Mouse (Mus musculus) cortical plate, adult 2 months (tissue): ENCODE measurements at regions not wholly inside any gene's neighbourhood (a gene's known extent, or its start where the extent isn't known, plus 50 kb on each side); places are given as distances from the start of the nearest gene placed in this dataset.
A peak's percentile ranks its signal among the peaks of the same experiment; 100 is the strongest.

Experiments
- H3K27ac ChIP-seq: fragments of 200-500 bp; 2 replicates; pipeline ENCODE4 v1.5.1; 2012; ENCODE audit warnings: low read length, control low read depth, inconsistent platforms; ENCODE audit not compliant: insufficient read depth
- H3K4me1 ChIP-seq: fragments of 200-500 bp; 2 replicates; pipeline ENCODE4 v1.6.1; 2011; ENCODE audit warnings: low read length; ENCODE audit not compliant: control insufficient read depth, insufficient read depth
- H3K4me3 ChIP-seq: fragments of 200-500 bp; 2 replicates; pipeline ENCODE4 v1.5.1; 2011; ENCODE audit warnings: mild to moderate bottlenecking, low read length, control low read depth; ENCODE audit not compliant: insufficient read depth
- CTCF ChIP-seq: fragments of 200-500 bp; IDR thresholded peaks from 2 replicates; pipeline ENCODE4 v1.5.1; 2011; ENCODE audit warnings: mild to moderate bottlenecking, control low read depth, low read length; ENCODE audit not compliant: insufficient read depth; ENCODE audit errors: extremely low read depth
- POLR2A ChIP-seq: fragments of 200-500 bp; IDR thresholded peaks from 2 replicates; pipeline ENCODE4 v1.6.1; 2011; ENCODE audit warnings: mild to moderate bottlenecking, low read length, control low read depth; ENCODE audit not compliant: insufficient read depth; ENCODE audit errors: extremely low read depth

- no peak overlapping the region for H3K4me3 ChIP-seq
- no peaks in the 10 kb centered on the region for H3K4me1 ChIP-seq
- no peak overlapping the region for H3K27ac ChIP-seq
- TF ChIP-seq POLR2A (no peak), CTCF (no peak)
Measured at GRCm38 (mm10) chr3:119904244-119904643, 120.0 kb upstream of the Ptbp2 start.

DNA sequence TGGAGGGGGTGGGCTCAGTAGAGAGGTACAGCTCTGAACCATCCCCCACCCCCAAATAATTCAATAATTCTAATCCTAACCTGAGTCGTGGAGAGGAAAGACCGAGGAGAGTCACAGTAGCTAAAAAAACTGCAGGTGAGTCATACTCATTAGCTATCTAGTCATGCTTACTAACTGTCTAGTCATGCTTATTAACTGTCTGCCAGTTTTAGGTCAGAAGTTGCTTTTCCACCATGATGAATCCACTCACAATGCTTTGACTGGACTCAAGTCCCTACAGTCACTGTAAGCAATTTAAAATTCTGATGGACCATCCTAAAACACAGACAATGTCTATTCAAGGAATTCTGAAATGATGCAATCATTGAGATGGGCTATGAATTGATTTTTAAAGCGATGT lies 110.9 kb upstream of the Ptbp2 start:
- TF ChIP-seq CTCF (no peak), POLR2A (no peak)
- H3K4me3 ChIP-seq = no peak overlapping the region
- no peak overlapping the region for H3K27ac ChIP-seq
- no peaks in the 10 kb centered on the region for H3K4me1 ChIP-seq

DNA sequence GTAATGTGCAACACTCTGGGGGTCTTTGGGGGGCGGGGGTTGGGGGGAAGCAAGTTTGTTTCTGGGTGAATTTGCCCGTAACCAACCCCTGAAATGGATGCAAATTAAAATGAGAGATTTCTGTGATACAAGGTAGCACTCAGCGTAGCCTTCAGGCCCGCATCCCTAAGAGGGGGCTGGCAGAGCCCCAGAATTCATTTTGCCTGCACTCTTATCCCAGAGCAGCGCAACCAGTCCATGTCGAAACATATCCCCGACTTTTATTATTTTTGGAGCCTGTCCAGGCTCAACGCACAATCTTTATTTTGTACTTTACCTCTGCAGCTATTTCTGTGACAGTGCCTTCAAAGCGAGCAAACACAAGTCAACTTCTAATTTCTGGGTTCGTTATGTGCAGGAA lies 109.8 kb upstream of the Ptbp2 start:
- TF ChIP-seq CTCF (no peak), POLR2A (no peak)
- H3K4me3 ChIP-seq = no peak overlapping the region
- no peak overlapping the region for H3K27ac ChIP-seq
- no peaks in the 10 kb centered on the region for H3K4me1 ChIP-seq

- TF ChIP-seq POLR2A (no peak), CTCF (no peak)
Measured at GRCm38 (mm10) chr3:119893165-119893910, 109.1 kb upstream of the Ptbp2 start.

GRCm38 (mm10) chr3:119892533-119893164 lies 108.4 kb upstream of the Ptbp2 start:
- H3K4me1 ChIP-seq = no peaks in the 10 kb centered on the region
- no peak overlapping the region for H3K27ac ChIP-seq
- H3K4me3 ChIP-seq = no peak overlapping the region
- TF ChIP-seq POLR2A = no peak
- no peak for TF ChIP-seq CTCF

More at GRCm38 (mm10) chr3:119893165-119893910, 109.1 kb upstream of the Ptbp2 start:
- Histone ChIP-seq H3K27ac (no peak overlapping the region), H3K4me1 (no peaks in the 10 kb centered on the region), H3K4me3 (peak overlapping the region; percentile 23; the same call in 1 of the 2 replicates)

GRCm38 (mm10) chr3:119890911-119891310 lies 106.6 kb upstream of the Ptbp2 start:
- TF ChIP-seq POLR2A (no peak), CTCF (no peak)
- H3K4me1 ChIP-seq = no peaks in the 10 kb centered on the region

GRCm38 (mm10) chr3:119888487-119888886 lies 104.2 kb upstream of the Ptbp2 start:
- Histone ChIP-seq H3K4me3 (no peak overlapping the region), H3K27ac (no peak overlapping the region), H3K4me1 (no peaks in the 10 kb centered on the region)
- TF ChIP-seq POLR2A (no peak), CTCF (no peak)

More at GRCm38 (mm10) chr3:119890911-119891310, 106.6 kb upstream of the Ptbp2 start:
- H3K27ac ChIP-seq = no peak overlapping the region
- H3K4me3 ChIP-seq = no peak overlapping the region

DNA sequence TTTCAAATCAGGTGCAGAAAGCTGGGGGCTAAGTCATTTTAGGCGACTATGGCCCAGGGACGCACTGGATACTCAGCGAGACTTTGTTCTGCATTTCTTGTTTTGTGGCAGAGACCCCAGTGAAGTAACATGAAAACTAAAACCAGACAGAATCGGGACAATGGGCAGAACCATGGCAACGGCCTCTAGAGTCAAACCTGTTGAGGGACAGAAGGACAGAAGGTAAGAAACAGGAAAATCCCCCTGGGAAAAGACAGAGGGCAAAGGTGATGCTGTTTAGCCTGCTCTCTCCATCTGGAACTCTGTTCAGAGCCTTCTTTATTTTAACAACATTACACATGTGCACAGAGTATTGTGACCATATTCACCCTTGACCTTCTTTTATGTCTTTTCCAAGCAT lies 92.1 kb upstream of the Ptbp2 start:
- TF ChIP-seq POLR2A (no peak), CTCF (no peak)
- H3K4me1 ChIP-seq = no peaks in the 10 kb centered on the region
- H3K4me3 ChIP-seq = no peak overlapping the region
- no peak overlapping the region for H3K27ac ChIP-seq

- no peak overlapping the region for H3K27ac ChIP-seq
- no peak for TF ChIP-seq CTCF
- no peaks in the 10 kb centered on the region for H3K4me1 ChIP-seq
- no peak overlapping the region for H3K4me3 ChIP-seq
Measured at GRCm38 (mm10) chr3:119875061-119875460, 90.8 kb upstream of the Ptbp2 start.
